Mouse (Mus musculus) thymus, adult 2 months (tissue): ENCODE measurements at regions not wholly inside any gene's neighbourhood (a gene's known extent, or its start where the extent isn't known, plus 50 kb on each side); places are given as distances from the start of the nearest gene placed in this dataset.

Source experiments
- CTCF ChIP-seq: fragments of 200-500 bp; IDR thresholded peaks from 2 replicates; pipeline ENCODE4 v1.5.1; 2012; ENCODE audit warnings: mild to moderate bottlenecking, control low read depth, low read length, moderate library complexity, borderline replicate concordance; ENCODE audit not compliant: control insufficient read depth, poor library complexity, insufficient read depth; ENCODE audit errors: extremely low read depth
- POLR2A ChIP-seq: fragments of 200-500 bp; IDR thresholded peaks from 2 replicates; pipeline ENCODE4 v1.6.1; 2012; ENCODE audit warnings: mild to moderate bottlenecking, low read length, control low read depth, moderate library complexity; ENCODE audit not compliant: control insufficient read depth, poor library complexity, insufficient read depth; ENCODE audit errors: extremely low read depth

GRCm38 (mm10) chr11:111666336-111666735 is 600.4 kb downstream of the Kcnj2 start:
- TF ChIP-seq POLR2A (no peak), CTCF (no peak)
